Mouse (Mus musculus): ENCODE results near the gene Mrpl11. TPM values are rescaled to one million over a fixed set of nuclear protein-coding genes. Genes with fewer than 3 reads are reported as not detected.
A peak's percentile ranks its signal among the peaks of the same experiment; 100 is the strongest.
"Not testable (repeated sequence)": the region's sequence is repeated elsewhere in the genome, so short reads cannot be mapped to it uniquely, and the experiment has no call there.

The Mrpl11 gene
- total RNA-seq (2021): 51.7 and 51.8 TPM in 2 replicates
- long read RNA-seq, transcript Mrpl11-201 (5 exons, 3,045 nt): major isoform, 33 of 37 reads
- long read RNA-seq, partial matches to known transcripts: 1 of 37 reads
- long read RNA-seq, other reads (novel, unspliced or antisense): 3 of 37 reads

- DNase-seq: peak; percentile 80
These were observed at the start of gene Mrpl11 for GRCm38 (mm10) chr19:4961928-4962601. Gene Mrpl11 (plus strand): TSS chr19:4962147.

GRCm38 (mm10) chr19:4915924-4916603, 45.9 kb upstream of the Mrpl11 start:
- peak; percentile 51 for DNase-seq

- DNase-seq: no peak
These were observed 45.1 kb upstream of the Mrpl11 start for GRCm38 (mm10) chr19:4916827-4917226.

GRCm38 (mm10) chr19:4919652-4920051, 42.3 kb upstream of the Mrpl11 start:
- no peak for DNase-seq

GRCm38 (mm10) chr19:4925121-4925860, 36.7 kb upstream of the Mrpl11 start:
- DNase-seq: no peak

GRCm38 (mm10) chr19:4927904-4928531, 33.9 kb upstream of the Mrpl11 start, which contains the start of gene Dpp3:
Gene Dpp3 (minus strand): TSS chr19:4928287.
- DNase-seq: peak; percentile 99

GRCm38 (mm10) chr19:4928781-4929180, 33.2 kb upstream of the Mrpl11 start:
- no peak for DNase-seq

- DNase-seq: no peak
These were observed 25.1 kb upstream of the Mrpl11 start for GRCm38 (mm10) chr19:4936896-4937295.

GRCm38 (mm10) chr19:4937444-4938310, 24.3 kb upstream of the Mrpl11 start:
- no peak for DNase-seq

GRCm38 (mm10) chr19:4942551-4943252, 19.2 kb upstream of the Mrpl11 start, which contains the start of gene Peli3:
Gene Peli3 (minus strand): TSS chr19:4943127.
- peak; percentile 91 for DNase-seq

- DNase-seq: peak; percentile 23
These were observed 18.7 kb upstream of the Mrpl11 start for GRCm38 (mm10) chr19:4943253-4943588.

GRCm38 (mm10) chr19:4945540-4945939, 16.4 kb upstream of the Mrpl11 start:
- DNase-seq: no peak

GRCm38 (mm10) chr19:4948641-4949040, 13.3 kb upstream of the Mrpl11 start:
- not testable (repeated sequence) for DNase-seq

- DNase-seq: no peak
These were observed 6.3 kb downstream of the Mrpl11 start for GRCm38 (mm10) chr19:4968236-4968635.

- no peak for DNase-seq
These were observed 19.8 kb downstream of the Mrpl11 start for GRCm38 (mm10) chr19:4981767-4982166.

GRCm38 (mm10) chr19:4989013-4989412, 27.1 kb downstream of the Mrpl11 start:
- peak; percentile 96 for DNase-seq

- DNase-seq: no peak
These were observed 27.7 kb downstream of the Mrpl11 start for GRCm38 (mm10) chr19:4989434-4990255.

- no peak for DNase-seq
These were observed 28.3 kb downstream of the Mrpl11 start, which contains the start of gene Npas4 for GRCm38 (mm10) chr19:4990256-4990625. Gene Npas4 (minus strand): TSS chr19:4990316.

- DNase-seq: no peak
These were observed 28.8 kb downstream of the Mrpl11 start for GRCm38 (mm10) chr19:4990716-4991115.

- no peak for DNase-seq
These were observed 30.4 kb downstream of the Mrpl11 start for GRCm38 (mm10) chr19:4992371-4992770.

All from adrenal gland, postnatal 25 days (tissue).